Mouse (Mus musculus) limb, embryonic 14.5 days (tissue): ENCODE measurements around the gene Tnfrsf25. TPM values are rescaled to one million over a fixed set of nuclear protein-coding genes. Genes with fewer than 3 reads are reported as not detected.

Experiments
- ATAC-seq: fragments of 200-750 bp; cut with Nextera tagmentation; 2 replicates; pipeline ENCODE4 v1.8.0; 2017; ENCODE audit warnings: low read depth, moderate number of reproducible peaks, moderate TSS enrichment; ENCODE audit not compliant: low FRiP score
- DNase-seq: peaks from one replicate; pipeline ENCODE4 v3.0.0-alpha.2; 2015; ENCODE audit warnings: low spot score
- H3K27ac ChIP-seq: fragments of 300-500 bp; sonication (generic); replicated peaks from 2 replicates; pipeline ENCODE4 v1.5.1; 2014; ENCODE audit warnings: low read depth, mild to moderate bottlenecking, low read length, moderate library complexity, mixed read lengths
- H3K27me3 ChIP-seq: fragments of 300-500 bp; sonication (generic); 2 replicates; pipeline ENCODE4 v1.6.1; 2014; ENCODE audit warnings: low read length, mixed read lengths; ENCODE audit not compliant: control insufficient read depth, insufficient read depth
- H3K36me3 ChIP-seq: fragments of 300-500 bp; sonication (generic); 2 replicates; pipeline ENCODE4 v1.6.1; 2014; ENCODE audit warnings: mild to moderate bottlenecking, low read length, moderate library complexity, mixed read lengths; ENCODE audit not compliant: control insufficient read depth, insufficient read depth
- H3K4me1 ChIP-seq: fragments of 300-500 bp; sonication (generic); 2 replicates; pipeline ENCODE4 v1.6.1; 2014; ENCODE audit warnings: antibody characterized with exemption, low read length, mixed read lengths; ENCODE audit not compliant: control insufficient read depth, insufficient read depth
- H3K4me2 ChIP-seq: fragments of 300-500 bp; sonication (generic); replicated peaks from 2 replicates; pipeline ENCODE4 v1.6.1; 2014; ENCODE audit warnings: low read depth, mild to moderate bottlenecking, low read length, moderate library complexity; ENCODE audit not compliant: severe bottlenecking
- H3K4me3 ChIP-seq: fragments of 300-500 bp; sonication (generic); replicated peaks from 2 replicates; pipeline ENCODE4 v1.5.1; 2014; ENCODE audit warnings: low read length
- H3K9ac ChIP-seq: fragments of 300-500 bp; sonication (generic); 2 replicates; pipeline ENCODE4 v1.6.1; 2014; ENCODE audit warnings: mild to moderate bottlenecking, low read depth, low read length, moderate library complexity; ENCODE audit not compliant: severe bottlenecking
- H3K9me3 ChIP-seq: fragments of 300-500 bp; sonication (generic); 2 replicates; pipeline ENCODE4 v1.6.1; 2016; ENCODE audit warnings: low read length; ENCODE audit not compliant: control insufficient read depth
- POLR2A ChIP-seq: fragments of 200-500 bp; IDR thresholded peaks from 2 replicates; pipeline ENCODE4 v1.8.0; 2012; ENCODE audit warnings: inconsistent platforms, mild to moderate bottlenecking, moderate library complexity, borderline replicate concordance; ENCODE audit not compliant: insufficient read depth, insufficient read length; ENCODE audit errors: extremely low read depth
- WGBS: fragments of 180-500 bp; shearing (Covaris S2); extraction: QIAGEN DNeasy Blood & Tissue Kit; methylation state at CpG from one replicate; pipeline ENCODE4 v1.1.7; 2014; 5-methylcytosine and 5-hydroxymethylcytosine counted together
- polyA plus RNA-seq, 2 experiments: library from polyadenylated mRNA; depleted of rRNA in 1 of 2; stranded (reverse) in 1 of 2; unstranded in 1 of 2; fragments of >200 nt; fragmentation: Nextera tagmentation in 1 of 2; extraction: Ambion mirVana in 1 of 2; gene quantifications; 2 replicates each; pipeline versions ENCODE4 v1.2.1 to v1.2.3; 2012 to 2014

Gene Tnfrsf25
- polyA plus RNA-seq, 2 experiments = 1.0 to 6.0 TPM

DNA sequence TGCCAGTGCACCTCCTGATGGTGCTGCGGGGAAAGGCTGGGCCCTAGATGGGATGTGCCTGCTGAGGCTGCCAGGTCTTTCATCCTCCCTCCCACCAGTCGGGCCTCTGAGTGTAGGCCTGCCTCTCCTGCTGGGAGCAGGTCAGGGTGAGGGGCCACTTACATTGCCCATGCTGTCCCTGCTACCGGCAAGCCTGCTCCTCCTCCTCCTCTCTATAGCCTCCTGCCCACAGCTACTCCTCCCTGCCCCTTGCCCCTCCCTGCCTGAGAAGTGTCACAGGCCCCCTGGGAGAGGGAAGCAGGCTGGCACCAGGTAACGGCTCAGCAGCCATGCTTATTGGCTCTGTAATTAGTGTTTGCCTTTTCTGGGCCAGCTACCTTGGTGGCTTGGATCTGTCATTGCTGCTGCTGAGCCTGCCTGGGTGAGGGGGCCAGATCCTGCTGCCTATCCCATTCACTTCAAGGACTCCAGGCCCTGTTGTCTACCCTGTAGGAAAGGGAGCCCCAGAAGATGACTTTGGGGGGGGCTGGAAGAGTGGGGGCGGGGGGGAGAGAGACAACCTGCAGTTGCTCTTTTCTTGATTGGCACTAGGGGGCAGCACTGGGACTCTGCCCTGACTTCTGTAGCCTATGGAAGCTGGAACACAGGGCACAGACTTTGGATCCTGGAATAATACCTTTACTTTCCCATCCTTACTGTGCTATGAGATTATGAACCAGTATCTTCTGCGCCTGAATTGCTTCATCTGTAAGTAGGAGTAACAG lies 20.6 kb downstream of the Tnfrsf25 start:
- no peak for DNase-seq

DNA sequence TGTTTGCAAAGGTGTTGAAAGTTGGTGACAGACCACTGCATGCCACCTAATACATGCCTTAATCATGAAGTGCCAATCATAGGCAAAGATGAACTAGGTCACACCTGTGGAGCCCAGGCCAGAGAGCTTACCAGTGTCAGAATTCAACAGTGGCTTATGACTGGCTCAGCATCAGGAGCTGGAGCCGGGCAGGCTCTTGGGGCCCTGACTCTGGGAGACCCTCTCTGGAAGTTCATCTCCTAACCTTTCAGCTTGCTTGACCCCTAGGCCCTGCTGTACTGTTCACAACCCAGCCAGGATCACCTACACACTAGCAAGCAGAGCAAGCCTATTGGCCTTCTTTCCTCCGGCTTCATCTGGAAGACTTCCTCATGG lies 21.1 kb downstream of the Tnfrsf25 start:
- Histone ChIP-seq H3K4me3 (no peak overlapping the region), H3K9me3 (no peaks in the 10 kb centered on the region), H3K27ac (no peak overlapping the region), H3K4me1 (peaks cover 12% of the 10 kb centered on the region), H3K36me3 (no peaks in the 10 kb centered on the region), H3K9ac (no peak overlapping the region), H3K27me3 (peaks cover 29% of the 10 kb centered on the region), H3K4me2 (no peak overlapping the region)
- DNase-seq (no peak), ATAC-seq (no peak)
- no peak for TF ChIP-seq POLR2A
- 96% methylated on average over 2 of the region's 2 CpGs for WGBS

More for the DNA sequence above, 20.6 kb downstream of the Tnfrsf25 start:
- ATAC-seq = no peak
- Histone ChIP-seq H3K4me3 (no peak overlapping the region), H3K9ac (no peak overlapping the region), H3K27me3 (peaks cover 31% of the 10 kb centered on the region), H3K36me3 (no peaks in the 10 kb centered on the region), H3K4me2 (no peak overlapping the region), H3K9me3 (no peaks in the 10 kb centered on the region), H3K27ac (no peak overlapping the region), H3K4me1 (peaks cover 18% of the 10 kb centered on the region)
- TF ChIP-seq POLR2A = no peak
- WGBS = 32% methylated on average over 6 of the region's 6 CpGs

DNA sequence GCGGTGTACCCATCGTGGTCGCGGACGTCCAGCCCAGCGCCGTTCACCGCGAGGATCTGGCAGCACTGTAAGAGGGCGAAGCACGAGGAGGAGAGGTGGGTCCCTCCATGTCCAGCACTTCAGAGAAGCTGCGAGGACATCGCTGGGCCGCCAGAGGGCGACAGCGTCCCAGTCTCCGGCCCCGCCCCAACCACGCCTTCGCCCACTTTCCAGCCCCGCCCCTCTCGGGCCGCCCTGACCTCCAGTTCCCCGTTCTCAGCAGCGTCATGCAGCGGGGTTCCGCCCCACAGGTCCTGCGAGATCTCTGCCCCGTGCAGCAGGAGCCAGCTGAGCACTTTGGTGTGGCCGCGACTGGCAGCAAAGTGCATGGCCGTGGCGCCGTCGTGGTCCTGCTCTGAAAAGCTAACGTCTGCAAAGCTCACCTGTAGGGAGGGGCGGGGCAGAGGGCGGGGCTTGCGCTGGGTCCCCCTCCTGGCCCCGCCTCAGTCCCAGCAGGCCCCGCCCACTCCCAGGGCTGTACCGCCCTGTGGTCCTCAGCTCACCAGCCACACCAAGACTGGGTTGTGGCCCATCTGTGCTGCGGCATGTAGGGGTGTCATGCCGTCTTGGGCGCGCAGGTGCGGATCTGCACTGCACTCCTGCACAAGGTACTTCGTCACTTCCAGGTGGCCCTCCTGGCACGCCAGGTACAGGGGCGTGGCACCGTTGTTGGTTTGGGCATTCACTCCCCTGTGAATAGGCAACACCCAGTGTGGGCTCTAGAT lies 22.9 kb downstream of the Tnfrsf25 start:
- under 1% methylated on average over 45 of the region's 51 CpGs for WGBS
- ATAC-seq (peak; percentile 84), DNase-seq (peak; percentile 80)
- peaks cover 12% of the 10 kb centered on the region; the same call in 1 of the 2 replicates for H3K27me3 ChIP-seq
- H3K4me2 ChIP-seq = peak overlapping the region; percentile 71
- no peak for TF ChIP-seq POLR2A
- no peak overlapping the region; the same call in 1 of the 2 replicates for H3K9ac ChIP-seq
- no peaks in the 10 kb centered on the region for H3K36me3 ChIP-seq
- no peak overlapping the region for H3K27ac ChIP-seq
- H3K9me3 ChIP-seq = no peaks in the 10 kb centered on the region
- H3K4me3 ChIP-seq = peak overlapping the region; percentile 43
- H3K4me1 ChIP-seq = peaks cover 6% of the 10 kb centered on the region; the same call in 1 of the 2 replicates

DNA sequence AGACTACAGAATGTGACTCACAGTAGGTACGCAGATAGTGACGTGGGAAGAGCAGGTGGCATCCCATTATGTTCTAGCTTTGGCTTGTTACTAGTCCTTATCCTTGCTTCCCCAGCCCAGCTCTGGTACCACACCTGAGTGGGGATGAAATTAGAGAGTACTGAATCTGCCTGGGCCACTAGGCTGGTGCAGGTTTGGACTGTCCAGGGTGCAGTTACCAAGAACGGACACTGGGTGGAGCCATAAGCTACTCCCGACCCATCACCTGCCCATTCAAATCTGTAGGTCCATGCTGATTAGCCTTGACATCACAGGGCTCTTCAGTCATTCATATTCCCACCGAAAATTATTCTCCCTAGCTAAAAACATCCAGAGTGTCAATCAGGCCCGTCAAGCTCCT lies 24.7 kb downstream of the Tnfrsf25 start:
- WGBS = 32% methylated on average over 6 of the region's 6 CpGs
- no peak for TF ChIP-seq POLR2A
- Histone ChIP-seq H3K27me3 (peaks cover 4% of the 10 kb centered on the region; the same call in 1 of the 2 replicates), H3K4me2 (no peak overlapping the region), H3K9me3 (no peaks in the 10 kb centered on the region), H3K36me3 (no peaks in the 10 kb centered on the region), H3K4me1 (peaks cover 6% of the 10 kb centered on the region; the same call in 1 of the 2 replicates), H3K27ac (no peak overlapping the region), H3K9ac (no peak overlapping the region), H3K4me3 (no peak overlapping the region)
- ATAC-seq (no peak), DNase-seq (no peak)

DNA sequence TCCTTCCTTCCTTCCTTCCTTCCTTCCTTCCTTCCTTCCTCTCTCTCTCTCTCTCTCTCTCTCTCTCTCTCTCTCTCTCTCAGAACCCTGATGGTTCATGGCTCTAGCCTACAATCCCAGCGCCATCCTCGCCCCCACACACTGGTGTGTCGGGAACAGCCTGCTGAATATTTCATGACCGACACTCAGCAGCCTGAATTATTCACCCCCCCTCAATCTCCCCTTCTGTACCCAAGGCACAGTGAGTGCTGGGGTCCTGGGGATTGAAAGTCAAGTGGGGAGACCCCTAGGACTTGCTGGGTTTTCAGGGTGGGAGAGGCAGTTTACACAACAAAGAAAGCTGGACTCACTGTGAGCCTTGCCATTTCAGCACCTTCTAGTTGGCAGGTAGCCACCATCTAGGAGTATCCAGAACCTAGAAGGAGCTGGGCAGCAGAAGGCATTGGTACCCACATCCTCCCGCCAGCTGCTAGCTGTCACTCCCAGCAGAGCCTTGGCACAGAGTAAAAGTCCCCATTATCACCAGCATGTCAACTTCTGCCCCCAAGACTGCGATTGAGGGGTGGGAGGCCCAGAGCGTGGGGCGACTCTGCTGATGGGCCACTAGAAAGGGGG lies 25.9 kb downstream of the Tnfrsf25 start:
- Histone ChIP-seq H3K27me3 (peaks cover 4% of the 10 kb centered on the region; the same call in 1 of the 2 replicates), H3K36me3 (no peaks in the 10 kb centered on the region), H3K9ac (no peak overlapping the region), H3K4me3 (no peak overlapping the region), H3K4me2 (no peak overlapping the region), H3K9me3 (no peaks in the 10 kb centered on the region), H3K27ac (no peak overlapping the region), H3K4me1 (peaks cover 6% of the 10 kb centered on the region; the same call in 1 of the 2 replicates)
- TF ChIP-seq POLR2A = no peak
- DNase-seq (no peak), ATAC-seq (no peak)
- WGBS = 74% methylated on average over 8 of the region's 8 CpGs
